Mouse (Mus musculus): ENCODE measurements around the gene Smug1. TPM values are rescaled to one million over a fixed set of nuclear protein-coding genes. Genes with fewer than 3 reads are reported as not detected.

Gene Smug1
- 16.5 and 18.1 TPM in 2 replicates for polyA plus RNA-seq (2012; rRNA removed)

DNA sequence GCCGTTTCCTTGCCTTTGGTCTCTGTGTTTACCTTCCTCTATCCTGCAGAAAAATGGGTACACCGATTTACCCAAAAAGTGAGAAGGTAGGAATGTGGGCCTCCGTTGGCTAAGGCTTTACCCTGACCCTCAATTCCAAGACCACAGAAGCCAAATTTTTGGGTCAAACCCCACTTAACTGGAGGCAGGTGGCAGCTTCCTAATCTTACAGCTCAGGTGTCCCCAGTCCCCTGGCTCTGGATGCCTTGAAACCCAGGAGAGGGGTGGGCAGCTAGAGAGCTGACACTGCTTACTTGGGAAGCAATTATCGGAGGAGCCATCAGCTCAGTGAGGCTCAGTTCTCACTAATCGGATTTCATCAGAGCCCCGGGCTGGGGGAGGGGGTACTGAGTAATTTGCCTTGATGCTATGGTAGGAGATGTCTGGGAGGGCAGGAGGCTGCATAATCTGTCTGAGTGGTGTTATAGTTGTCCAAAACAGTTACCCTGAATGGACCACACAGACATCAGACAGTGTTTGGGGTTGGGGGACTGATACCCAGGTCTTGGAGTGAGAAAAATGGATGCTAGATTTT lies at the start of gene Smug1:
Gene Smug1 (minus strand): TSS at position 51 of the 574 bp plus-strand sequence.
- H3K4me1 ChIP-seq (ENCODE audit: control insufficient read depth, insufficient read depth, low read length) = peaks cover 6% of the 10 kb centered on the region
- H3K4me3 ChIP-seq (replicated peaks; ENCODE audit: extremely low read depth, low read depth, low read length) = no peak within 1 kb of the TSS
- no peak for DNase-seq
- TF ChIP-seq CTCF (IDR thresholded peaks at IDR 0.05; ENCODE audit: insufficient read depth, low read length) (no peak), POLR2A (IDR thresholded peaks at IDR 0.05; ENCODE audit: borderline replicate concordance, extremely low read depth, low read depth, low read length) (no peak)
- WGBS = 58% methylated on average over 6 of the region's 6 CpGs

- Histone ChIP-seq H3K4me1 (ENCODE audit: control insufficient read depth, insufficient read depth, low read length) (peaks cover 10% of the 10 kb centered on the region), H3K4me3 (replicated peaks; ENCODE audit: extremely low read depth, low read depth, low read length) (no peak overlapping the region)
- DNase-seq = no peak
- 56% methylated on average over 2 of the region's 2 CpGs for WGBS
- no peak for TF ChIP-seq CTCF (IDR thresholded peaks at IDR 0.05; ENCODE audit: insufficient read depth, low read length)
- TF ChIP-seq POLR2A (IDR thresholded peaks at IDR 0.05; ENCODE audit: borderline replicate concordance, extremely low read depth, low read depth, low read length) = no peak
Observed at GRCm38 (mm10) chr15:103216052-103216451, 49.2 kb upstream of the Smug1 start.

DNA sequence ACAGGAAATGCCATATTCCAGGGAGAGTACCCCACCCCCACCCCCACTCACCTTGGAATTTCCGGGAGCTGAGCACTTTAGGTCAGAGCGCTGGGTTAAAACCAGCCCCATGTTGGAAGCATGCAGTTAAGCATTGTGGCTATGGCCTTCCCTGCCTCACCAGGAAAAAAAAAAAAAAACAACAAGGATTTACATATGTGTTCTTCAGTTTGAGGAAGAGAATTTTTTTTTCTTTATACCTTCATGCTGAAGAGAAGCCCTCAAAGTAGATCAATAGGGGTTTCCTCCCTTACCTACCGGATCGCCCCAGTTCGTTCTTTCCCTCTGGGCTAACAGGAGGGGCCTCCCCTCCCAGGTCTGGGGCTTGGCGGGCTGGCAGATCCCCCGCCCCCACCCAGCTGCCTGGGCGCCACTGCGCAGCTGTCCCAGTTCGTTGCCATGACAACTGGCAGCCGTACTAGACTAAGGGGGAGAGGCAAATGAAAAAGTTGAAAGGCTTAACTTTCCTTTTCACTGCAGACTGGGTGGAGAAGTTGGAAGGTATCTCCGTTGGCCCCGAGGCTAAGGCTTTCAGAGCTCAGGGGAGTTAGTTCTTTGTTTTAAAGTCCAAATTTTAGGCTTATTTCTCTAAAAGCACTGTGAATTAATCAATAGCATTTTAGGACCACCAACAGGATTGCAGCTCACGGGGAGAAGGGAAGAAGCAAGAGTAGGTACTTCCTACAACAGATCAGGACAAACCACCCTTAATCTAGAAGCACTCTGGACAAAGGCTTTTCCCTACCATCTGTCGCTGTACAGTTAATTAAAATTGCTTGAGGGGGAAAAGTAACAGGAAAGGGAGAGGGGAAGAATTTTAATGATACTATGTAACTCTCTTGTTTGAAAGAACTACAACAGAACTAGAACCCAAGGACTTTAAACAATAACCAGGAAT lies 48.3 kb upstream of the Smug1 start:
- H3K4me3 ChIP-seq (replicated peaks; ENCODE audit: extremely low read depth, low read depth, low read length) = peak overlapping the region; percentile 72
- H3K4me1 ChIP-seq (ENCODE audit: control insufficient read depth, insufficient read depth, low read length) = peaks cover 6% of the 10 kb centered on the region; the same call in 1 of the 2 replicates
- DNase-seq = peak; percentile 72
- WGBS = 6% methylated on average over 15 of the region's 15 CpGs
- TF ChIP-seq POLR2A (IDR thresholded peaks at IDR 0.05; ENCODE audit: borderline replicate concordance, extremely low read depth, low read depth, low read length) (peak; percentile 18; the same call in 1 of the 2 replicates), CTCF (IDR thresholded peaks at IDR 0.05; ENCODE audit: insufficient read depth, low read length) (no peak)

GRCm38 (mm10) chr15:103214149-103214548 lies 47.3 kb upstream of the Smug1 start:
- H3K4me1 ChIP-seq (ENCODE audit: control insufficient read depth, insufficient read depth, low read length) = peaks cover 6% of the 10 kb centered on the region; the same call in 1 of the 2 replicates
- DNase-seq = no peak
- H3K4me3 ChIP-seq (replicated peaks; ENCODE audit: extremely low read depth, low read depth, low read length) = no peak overlapping the region

DNA sequence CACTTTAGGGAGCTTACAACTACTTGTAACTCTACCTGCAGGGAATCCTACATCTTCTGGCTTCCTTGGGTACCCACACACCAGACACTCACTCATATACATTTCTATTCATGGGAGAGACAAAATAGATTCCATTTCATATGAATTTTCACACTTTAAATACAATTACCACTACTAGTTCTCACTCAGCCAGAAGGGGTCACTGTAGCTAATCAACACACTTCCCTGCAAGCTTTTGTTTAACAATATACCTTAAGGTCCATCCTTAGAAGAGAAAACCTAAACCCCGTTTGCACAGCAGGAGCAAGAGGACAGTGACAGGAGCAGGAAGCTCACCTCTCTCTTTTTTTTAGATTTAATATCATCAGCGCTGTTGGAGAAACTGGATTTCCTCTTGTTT lies 38.3 kb upstream of the Smug1 start:
- Histone ChIP-seq H3K4me3 (replicated peaks; ENCODE audit: extremely low read depth, low read depth, low read length) (no peak overlapping the region), H3K4me1 (ENCODE audit: control insufficient read depth, insufficient read depth, low read length) (no peaks in the 10 kb centered on the region; the same call in 1 of the 2 replicates)
- TF ChIP-seq CTCF (IDR thresholded peaks at IDR 0.05; ENCODE audit: insufficient read depth, low read length) = no peak
- TF ChIP-seq POLR2A (IDR thresholded peaks at IDR 0.05; ENCODE audit: borderline replicate concordance, extremely low read depth, low read depth, low read length) = no peak
- no peak for DNase-seq
- WGBS = 50% methylated on average over 2 of the region's 2 CpGs

More at GRCm38 (mm10) chr15:103214149-103214548, 47.3 kb upstream of the Smug1 start:
- 46% methylated on average over 2 of the region's 2 CpGs for WGBS
- no peak for TF ChIP-seq POLR2A (IDR thresholded peaks at IDR 0.05; ENCODE audit: borderline replicate concordance, extremely low read depth, low read depth, low read length)
- TF ChIP-seq CTCF (IDR thresholded peaks at IDR 0.05; ENCODE audit: insufficient read depth, low read length) = no peak

- Histone ChIP-seq H3K4me1 (ENCODE audit: control insufficient read depth, insufficient read depth, low read length) (no peaks in the 10 kb centered on the region; the same call in 1 of the 2 replicates), H3K4me3 (replicated peaks; ENCODE audit: extremely low read depth, low read depth, low read length) (no peak overlapping the region)
- 44% methylated on average over 6 of the region's 6 CpGs for WGBS
- no peak for TF ChIP-seq CTCF (IDR thresholded peaks at IDR 0.05; ENCODE audit: insufficient read depth, low read length)
- no peak for TF ChIP-seq POLR2A (IDR thresholded peaks at IDR 0.05; ENCODE audit: borderline replicate concordance, extremely low read depth, low read depth, low read length)
- no peak for DNase-seq
Observed at GRCm38 (mm10) chr15:103202088-103202793, 35.3 kb upstream of the Smug1 start.

GRCm38 (mm10) chr15:103197785-103198184 lies 30.9 kb upstream of the Smug1 start:
- TF ChIP-seq CTCF (IDR thresholded peaks at IDR 0.05; ENCODE audit: insufficient read depth, low read length) (no peak), POLR2A (IDR thresholded peaks at IDR 0.05; ENCODE audit: borderline replicate concordance, extremely low read depth, low read depth, low read length) (no peak)
- WGBS = 64% methylated on average over 4 of the region's 4 CpGs
- no peak overlapping the region for H3K4me3 ChIP-seq (replicated peaks; ENCODE audit: extremely low read depth, low read depth, low read length)
- no peak for DNase-seq
- peaks cover 10% of the 10 kb centered on the region for H3K4me1 ChIP-seq (ENCODE audit: control insufficient read depth, insufficient read depth, low read length)

DNA sequence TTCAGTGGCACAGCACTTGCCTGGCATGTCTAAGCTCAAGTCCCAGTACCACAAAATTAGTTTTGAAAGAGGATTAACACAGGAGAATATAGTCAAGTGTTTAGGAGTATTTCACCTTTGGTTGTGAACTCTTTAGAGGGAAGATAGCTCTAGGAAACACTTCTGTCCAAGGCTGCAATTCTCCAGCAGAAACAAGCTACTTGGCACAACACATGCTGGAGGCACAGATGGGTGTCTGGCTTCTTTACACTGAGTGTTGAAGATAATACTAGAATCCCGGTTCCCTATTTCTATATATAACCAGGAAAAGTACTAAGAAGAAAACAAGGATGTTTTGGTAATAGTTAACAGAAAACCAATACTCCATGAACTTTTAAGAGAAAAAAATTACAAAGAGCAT lies 29.9 kb upstream of the Smug1 start:
- Histone ChIP-seq H3K4me3 (replicated peaks; ENCODE audit: extremely low read depth, low read depth, low read length) (no peak overlapping the region), H3K4me1 (ENCODE audit: control insufficient read depth, insufficient read depth, low read length) (peaks cover 10% of the 10 kb centered on the region)
- no peak for DNase-seq
- 71% methylated on average over 1 of the region's 1 CpGs for WGBS
- TF ChIP-seq POLR2A (IDR thresholded peaks at IDR 0.05; ENCODE audit: borderline replicate concordance, extremely low read depth, low read depth, low read length) = no peak
- no peak for TF ChIP-seq CTCF (IDR thresholded peaks at IDR 0.05; ENCODE audit: insufficient read depth, low read length)

DNA sequence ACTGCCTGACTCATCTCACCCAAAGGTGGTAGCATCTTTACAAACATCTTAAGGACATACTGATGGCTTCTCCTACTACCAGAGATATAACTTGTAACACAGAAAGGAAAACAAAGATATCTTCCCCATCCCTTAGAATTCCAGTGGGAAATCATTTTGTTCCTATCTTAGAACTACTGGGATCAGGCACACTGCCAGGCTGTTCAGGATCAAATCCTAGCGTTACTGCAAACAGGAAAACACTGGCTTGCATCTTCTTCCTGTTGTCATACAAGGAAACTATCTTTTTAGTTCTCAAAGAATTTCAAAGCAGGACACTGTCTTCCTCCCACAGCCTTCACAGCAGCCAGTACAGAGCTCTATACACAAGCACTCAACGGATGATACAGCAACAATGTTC lies 26.7 kb upstream of the Smug1 start:
- 38% methylated on average over 2 of the region's 2 CpGs for WGBS

More for the DNA sequence above, 26.7 kb upstream of the Smug1 start:
- Histone ChIP-seq H3K4me3 (replicated peaks; ENCODE audit: extremely low read depth, low read depth, low read length) (no peak overlapping the region), H3K4me1 (ENCODE audit: control insufficient read depth, insufficient read depth, low read length) (peaks cover 10% of the 10 kb centered on the region)
- TF ChIP-seq POLR2A (IDR thresholded peaks at IDR 0.05; ENCODE audit: borderline replicate concordance, extremely low read depth, low read depth, low read length) = no peak
- TF ChIP-seq CTCF (IDR thresholded peaks at IDR 0.05; ENCODE audit: insufficient read depth, low read length) = no peak
- DNase-seq = no peak

Data from lung, adult 2 months (tissue).